Mouse (Mus musculus) cerebellum, postnatal 25 days (tissue): ENCODE data around the gene Gtf2f2.

ENCODE experiments used
- DNase-seq, 2 experiments: peaks; one replicate each; pipeline ENCODE4 v3.0.0; 2021; ENCODE audit warnings: mixed read lengths in 2 of 2

Gene Gtf2f2

GRCm38 (mm10) chr14:76010102-76011061 is at the start of gene Gtf2f2:
TSS of gene Gtf2f2 (minus strand) at chr14:76010865.
- peak; percentile 97 to 99 for DNase-seq

GRCm38 (mm10) chr14:76059441-76059840 is 48.8 kb upstream of the Gtf2f2 start:
- DNase-seq = no peak

GRCm38 (mm10) chr14:76053726-76054125 is 43.1 kb upstream of the Gtf2f2 start:
- DNase-seq = no peak

GRCm38 (mm10) chr14:76051966-76052365 is 41.3 kb upstream of the Gtf2f2 start:
- no peak for DNase-seq

GRCm38 (mm10) chr14:76045767-76046166 is 35.1 kb upstream of the Gtf2f2 start:
- DNase-seq = no peak

- no peak for DNase-seq
Measured at GRCm38 (mm10) chr14:76044164-76044557, 33.5 kb upstream of the Gtf2f2 start.

- DNase-seq = no peak
Measured at GRCm38 (mm10) chr14:76043251-76044163, 32.8 kb upstream of the Gtf2f2 start.

GRCm38 (mm10) chr14:76033221-76033637 is 22.6 kb upstream of the Gtf2f2 start:
- no peak for DNase-seq

GRCm38 (mm10) chr14:76032671-76033136 is 22.0 kb upstream of the Gtf2f2 start:
- DNase-seq = peak in 1 of 2 experiments; percentile 9

GRCm38 (mm10) chr14:76031117-76031842 is 20.6 kb upstream of the Gtf2f2 start:
- DNase-seq = peak; percentile 43 to 57

GRCm38 (mm10) chr14:76024641-76025040 is 14.0 kb upstream of the Gtf2f2 start:
- DNase-seq = no peak

- no peak for DNase-seq
Measured at GRCm38 (mm10) chr14:76020927-76021719, 10.5 kb upstream of the Gtf2f2 start.

GRCm38 (mm10) chr14:76020259-76020785 is 9.7 kb upstream of the Gtf2f2 start:
- DNase-seq = no peak

- DNase-seq = no peak
Measured at GRCm38 (mm10) chr14:76017785-76018490, 7.3 kb upstream of the Gtf2f2 start.

- DNase-seq = no peak
Measured at GRCm38 (mm10) chr14:76014331-76014730, 3.7 kb upstream of the Gtf2f2 start.

GRCm38 (mm10) chr14:76011062-76011457 is 395 bp upstream of the Gtf2f2 start:
- no peak for DNase-seq

GRCm38 (mm10) chr14:76009185-76009584 is 1.5 kb downstream of the Gtf2f2 start:
- no peak for DNase-seq

GRCm38 (mm10) chr14:76008174-76008573 is 2.5 kb downstream of the Gtf2f2 start:
- no peak for DNase-seq

GRCm38 (mm10) chr14:76005011-76005410 is 5.7 kb downstream of the Gtf2f2 start:
- no peak for DNase-seq

GRCm38 (mm10) chr14:76001781-76002180 is 8.9 kb downstream of the Gtf2f2 start:
- DNase-seq = no peak

- no peak for DNase-seq
Measured at GRCm38 (mm10) chr14:75998082-75998481, 12.6 kb downstream of the Gtf2f2 start.
